Mouse (Mus musculus) cerebellum, adult 2 months (tissue): Measurements from ENCODE around the gene Btla. TPM values are rescaled to one million over a fixed set of nuclear protein-coding genes. Genes with fewer than 3 reads are reported as not detected.

Experiments
- DNase-seq, 2 experiments: peaks; one replicate each; pipeline ENCODE4 v3.0.0; 2021
- H3K27ac ChIP-seq: fragments of 200-500 bp; 2 replicates; pipeline ENCODE4 v1.5.1; 2012; ENCODE audit warnings: low read length, control low read depth, inconsistent platforms; ENCODE audit not compliant: insufficient read depth
- H3K27me3 ChIP-seq: fragments of 200-500 bp; 2 replicates; pipeline ENCODE4 v1.6.1; 2012; ENCODE audit warnings: inconsistent platforms, mild to moderate bottlenecking, low read length, moderate library complexity; ENCODE audit not compliant: control insufficient read depth, insufficient read depth
- H3K4me1 ChIP-seq: fragments of 200-500 bp; 2 replicates; pipeline ENCODE4 v1.6.1; 2011; ENCODE audit warnings: low read length; ENCODE audit not compliant: control insufficient read depth, insufficient read depth
- H3K4me3 ChIP-seq: fragments of 200-500 bp; replicated peaks from 2 replicates; pipeline ENCODE3; 2011; ENCODE audit warnings: mild to moderate bottlenecking, low read depth, low read length, control low read depth; ENCODE audit not compliant: insufficient read depth
- CTCF ChIP-seq: fragments of 200-500 bp; IDR thresholded peaks from 2 replicates; pipeline ENCODE4 v1.5.1; 2011; ENCODE audit warnings: low read depth, mild to moderate bottlenecking, control low read depth, low read length, moderate library complexity, borderline replicate concordance; ENCODE audit not compliant: insufficient read depth
- POLR2A ChIP-seq: fragments of 200-500 bp; IDR thresholded peaks from 2 replicates; pipeline ENCODE4 v1.6.1; 2011; ENCODE audit warnings: low read length, control low read depth, borderline replicate concordance; ENCODE audit not compliant: insufficient read depth
- WGBS: fragments of 180-500 bp; shearing (Covaris S2); methylation state at CpG from one replicate; pipeline ENCODE4 v1.1.7; 2018; 5-methylcytosine and 5-hydroxymethylcytosine counted together
- polyA plus RNA-seq: library from polyadenylated mRNA; depleted of rRNA; stranded (reverse); fragments of >200 nt; gene quantifications from 2 replicates; pipeline ENCODE4 v1.2.3, GENCODE M21; 2012

Btla gene
- polyA plus RNA-seq, 1 experiment = 0.47 TPM

GRCm38 (mm10) chr16:45244930-45245472, 20.9 kb downstream of the Btla start:
- Histone ChIP-seq H3K27me3 (no peaks in the 10 kb centered on the region), H3K4me3 (no peak overlapping the region), H3K27ac (no peak overlapping the region), H3K4me1 (no peaks in the 10 kb centered on the region)
- DNase-seq = peak in 1 of 2 experiments; percentile 10
- TF ChIP-seq POLR2A (no peak), CTCF (no peak)
- 13% methylated on average over 3 of the region's 3 CpGs for WGBS

- Histone ChIP-seq H3K27me3 (no peaks in the 10 kb centered on the region), H3K27ac (no peak overlapping the region), H3K4me3 (no peak overlapping the region), H3K4me1 (no peaks in the 10 kb centered on the region)
- 41% methylated on average over 2 of the region's 2 CpGs for WGBS
- TF ChIP-seq POLR2A (no peak), CTCF (no peak)
- DNase-seq = no peak
Measured at GRCm38 (mm10) chr16:45249761-45250160, 25.6 kb downstream of the Btla start.

- peak in 1 of 2 experiments; percentile 3 for DNase-seq
Measured at GRCm38 (mm10) chr16:45250317-45250716, 26.2 kb downstream of the Btla start.

GRCm38 (mm10) chr16:45251773-45252413, 27.8 kb downstream of the Btla start:
- 89% methylated on average over 6 of the region's 6 CpGs for whole genome bisulfite sequencing
- H3K27me3 ChIP-seq = no peaks in the 10 kb centered on the region

More at GRCm38 (mm10) chr16:45250317-45250716, 26.2 kb downstream of the Btla start:
- Histone ChIP-seq H3K4me1 (no peaks in the 10 kb centered on the region), H3K4me3 (no peak overlapping the region), H3K27me3 (no peaks in the 10 kb centered on the region), H3K27ac (no peak overlapping the region)
- TF ChIP-seq CTCF (no peak), POLR2A (no peak)

GRCm38 (mm10) chr16:45255183-45255861, 31.2 kb downstream of the Btla start:
- no peak overlapping the region for H3K4me3 ChIP-seq
- no peaks in the 10 kb centered on the region for H3K4me1 ChIP-seq
- no peak for DNase-seq
- no peaks in the 10 kb centered on the region for H3K27me3 ChIP-seq
- no peak overlapping the region for H3K27ac ChIP-seq
- 81% methylated on average over 7 of the region's 7 CpGs for WGBS
- no peak for TF ChIP-seq CTCF
- no peak for TF ChIP-seq POLR2A

More at GRCm38 (mm10) chr16:45251773-45252413, 27.8 kb downstream of the Btla start:
- no peaks in the 10 kb centered on the region for H3K4me1 ChIP-seq
- H3K4me3 ChIP-seq = no peak overlapping the region
- DNase-seq = no peak
- no peak for TF ChIP-seq POLR2A
- no peak for TF ChIP-seq CTCF
- H3K27ac ChIP-seq = no peak overlapping the region

- Histone ChIP-seq H3K27ac (no peak overlapping the region), H3K4me1 (no peaks in the 10 kb centered on the region), H3K27me3 (no peaks in the 10 kb centered on the region), H3K4me3 (no peak overlapping the region)
- no peak for DNase-seq
- no peak for TF ChIP-seq POLR2A
- no peak for TF ChIP-seq CTCF
- WGBS = 90% methylated on average over 2 of the region's 2 CpGs
Measured at GRCm38 (mm10) chr16:45256895-45257294, 32.8 kb downstream of the Btla start.

- DNase-seq = no peak
- Histone ChIP-seq H3K27ac (no peak overlapping the region), H3K27me3 (no peaks in the 10 kb centered on the region), H3K4me1 (no peaks in the 10 kb centered on the region), H3K4me3 (no peak overlapping the region)
- TF ChIP-seq CTCF = no peak
- 83% methylated on average over 1 of the region's 1 CpGs for WGBS
Measured at GRCm38 (mm10) chr16:45257567-45257966, 33.5 kb downstream of the Btla start.

GRCm38 (mm10) chr16:45259663-45260062, 35.5 kb downstream of the Btla start:
- Histone ChIP-seq H3K4me3 (no peak overlapping the region), H3K4me1 (no peaks in the 10 kb centered on the region), H3K27ac (no peak overlapping the region), H3K27me3 (no peaks in the 10 kb centered on the region)
- WGBS = 89% methylated on average over 2 of the region's 2 CpGs
- no peak for TF ChIP-seq POLR2A
- TF ChIP-seq CTCF = no peak
- no peak for DNase-seq

- no peak overlapping the region for H3K27ac ChIP-seq
- DNase-seq = no peak
- H3K27me3 ChIP-seq = no peaks in the 10 kb centered on the region
- 63% methylated on average over 2 of the region's 2 CpGs for WGBS
- TF ChIP-seq CTCF (no peak), POLR2A (no peak)
- no peak overlapping the region for H3K4me3 ChIP-seq
- H3K4me1 ChIP-seq = no peaks in the 10 kb centered on the region
Measured at GRCm38 (mm10) chr16:45261321-45261720, 37.2 kb downstream of the Btla start.
